Mouse (Mus musculus) B cell, adult (primary cell): ENCODE results near the gene Lpp. TPM values are rescaled to one million over a fixed set of nuclear protein-coding genes. Genes with fewer than 3 reads are reported as not detected.

Source experiments
- total RNA-seq: library from RNA; stranded (reverse); gene quantifications from 4 replicates; pipeline ENCODE4 v1.2.4, GENCODE M21; 2023; ENCODE audit not compliant: inconsistent age

The Lpp gene
- total RNA-seq, result 32.8 to 52.4 TPM (median 37.6 TPM) in 4 replicates

DNA sequence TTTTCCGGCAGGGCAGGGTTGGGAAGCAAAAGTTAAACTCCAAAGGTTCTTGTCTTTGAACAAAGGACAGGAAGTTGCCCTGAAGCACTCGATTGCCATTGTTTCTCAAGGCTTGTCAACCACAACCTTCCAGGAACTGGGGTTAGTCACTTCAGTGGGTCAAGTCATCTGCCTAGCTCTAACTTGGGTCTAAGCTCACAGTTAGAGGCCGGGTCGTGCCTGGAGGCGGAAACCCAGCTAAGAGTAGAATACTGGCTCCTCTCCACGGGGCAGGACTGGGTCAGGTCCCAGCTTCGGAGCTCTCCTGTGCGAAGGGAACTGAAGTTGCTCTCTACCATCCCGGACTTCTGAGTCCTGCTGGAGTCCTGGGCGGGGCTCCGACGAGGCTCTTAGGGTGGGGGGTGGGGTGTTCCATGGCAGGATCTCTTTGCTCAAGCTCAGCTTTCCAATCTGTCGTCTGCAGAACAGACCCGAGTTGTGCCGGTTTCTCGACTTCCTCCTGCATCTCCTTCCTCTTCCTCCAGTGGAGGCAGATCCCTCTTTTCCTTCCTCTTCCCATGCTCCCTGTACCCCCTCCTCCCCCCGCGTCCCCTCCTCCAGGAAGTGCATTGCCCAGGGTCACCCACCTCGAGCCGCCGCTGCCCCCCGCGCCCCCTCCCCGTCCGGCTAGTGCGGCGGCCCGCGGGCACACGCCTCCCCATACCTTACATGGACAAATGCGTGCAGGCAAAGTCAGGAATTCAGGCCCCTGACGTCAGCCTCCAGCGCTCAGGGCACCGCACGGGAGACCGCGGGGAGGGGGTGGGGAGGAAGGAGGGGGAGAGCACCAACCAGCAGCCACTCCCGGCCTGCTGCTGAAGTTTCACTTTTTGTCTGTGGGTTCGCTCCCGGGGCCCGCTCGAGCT is at the start of gene Lpp:
TSS of gene Lpp (plus strand) at position 857 of the 905 bp plus-strand sequence.

